Mouse (Mus musculus): ENCODE results near the gene Olfr866. TPM values are rescaled to one million over a fixed set of nuclear protein-coding genes. Genes with fewer than 3 reads are reported as not detected.

The Olfr866 gene
- total RNA-seq (2017) = not detected in 2 replicates

DNA sequence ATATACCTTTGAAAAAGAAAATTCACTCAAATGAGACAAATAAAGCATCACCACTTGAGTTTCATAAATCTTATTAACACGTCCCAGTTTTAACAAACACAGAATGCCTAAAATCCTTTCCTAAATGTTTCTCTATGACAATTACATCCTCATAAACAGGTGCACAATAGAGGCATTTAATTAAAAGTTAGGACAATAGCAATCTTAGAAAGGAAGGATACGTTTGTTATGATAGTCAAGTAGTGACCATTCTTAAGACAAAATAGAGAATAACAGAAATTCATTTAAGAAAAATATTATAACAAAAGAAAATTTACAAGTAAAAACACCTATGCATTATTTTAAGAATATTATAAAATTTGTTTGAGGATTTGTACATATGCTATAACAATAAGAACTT is at the start of gene Olfr866:
Gene Olfr866 (minus strand): TSS at position 101 of the 400 bp plus-strand sequence.
- ATAC-seq (replicated peaks in 1 of 2; ENCODE audit: insufficient read depth in 1 of 2, low FRiP score in 2 of 2, low TSS enrichment in 1 of 2, low read depth in 1 of 2, poor library complexity in 2 of 2, severe bottlenecking in 2 of 2) = no peak

GRCm38 (mm10) chr9:20073523-20074177 is 45.8 kb upstream of the Olfr866 start:
- no peak for ATAC-seq (replicated peaks in 1 of 2; ENCODE audit: insufficient read depth in 1 of 2, low FRiP score in 2 of 2, low TSS enrichment in 1 of 2, low read depth in 1 of 2, poor library complexity in 2 of 2, severe bottlenecking in 2 of 2)

DNA sequence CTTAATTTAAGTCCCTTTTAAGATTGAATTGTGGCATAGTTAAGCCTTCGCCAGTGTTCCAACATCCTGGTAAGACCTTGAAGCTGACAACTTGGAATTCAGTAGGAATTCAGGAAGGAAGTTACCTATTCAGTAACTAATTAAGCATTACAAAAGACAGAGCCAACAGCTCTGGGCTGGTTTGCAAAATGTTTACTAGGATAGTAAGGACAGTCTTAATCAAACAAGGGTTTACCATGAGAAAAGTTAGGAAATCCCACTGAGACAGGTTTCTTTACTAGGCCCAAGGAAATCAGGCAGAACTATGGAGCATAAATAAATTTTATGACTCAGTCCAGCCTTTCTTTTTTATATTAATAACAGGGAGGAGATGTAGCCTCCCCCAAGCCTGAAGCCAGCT is 43.5 kb upstream of the Olfr866 start:
- no peak for ATAC-seq (replicated peaks in 1 of 2; ENCODE audit: insufficient read depth in 1 of 2, low FRiP score in 2 of 2, low TSS enrichment in 1 of 2, low read depth in 1 of 2, poor library complexity in 2 of 2, severe bottlenecking in 2 of 2)

- ATAC-seq (replicated peaks in 1 of 2; ENCODE audit: insufficient read depth in 1 of 2, low FRiP score in 2 of 2, low TSS enrichment in 1 of 2, low read depth in 1 of 2, poor library complexity in 2 of 2, severe bottlenecking in 2 of 2) = no peak
Observed at GRCm38 (mm10) chr9:20070236-20070635, 42.4 kb upstream of the Olfr866 start.

DNA sequence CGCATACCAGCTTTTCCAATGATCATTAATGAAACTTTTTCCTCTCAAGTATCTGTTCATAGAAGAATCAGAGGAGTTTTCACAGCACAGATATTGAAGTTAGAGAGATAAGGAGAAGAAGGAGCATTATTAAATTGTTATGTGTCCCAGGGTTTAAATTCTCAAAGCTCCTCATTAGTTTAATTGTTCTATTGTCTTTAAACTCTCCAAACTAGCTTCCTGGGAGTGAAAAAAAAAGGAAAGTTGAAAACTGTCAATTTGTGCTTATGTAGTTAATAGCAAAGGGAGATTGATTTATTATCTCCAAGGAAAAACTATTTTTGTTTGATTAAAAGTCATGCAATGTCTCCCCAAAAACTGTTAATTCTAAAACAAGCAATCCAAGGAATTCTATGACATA is 29.6 kb upstream of the Olfr866 start, which contains the start of gene Olfr867:
Gene Olfr867 (minus strand): TSS at position 101 of the 400 bp plus-strand sequence.
- no peak for ATAC-seq (replicated peaks in 1 of 2; ENCODE audit: insufficient read depth in 1 of 2, low FRiP score in 2 of 2, low TSS enrichment in 1 of 2, low read depth in 1 of 2, poor library complexity in 2 of 2, severe bottlenecking in 2 of 2)

DNA sequence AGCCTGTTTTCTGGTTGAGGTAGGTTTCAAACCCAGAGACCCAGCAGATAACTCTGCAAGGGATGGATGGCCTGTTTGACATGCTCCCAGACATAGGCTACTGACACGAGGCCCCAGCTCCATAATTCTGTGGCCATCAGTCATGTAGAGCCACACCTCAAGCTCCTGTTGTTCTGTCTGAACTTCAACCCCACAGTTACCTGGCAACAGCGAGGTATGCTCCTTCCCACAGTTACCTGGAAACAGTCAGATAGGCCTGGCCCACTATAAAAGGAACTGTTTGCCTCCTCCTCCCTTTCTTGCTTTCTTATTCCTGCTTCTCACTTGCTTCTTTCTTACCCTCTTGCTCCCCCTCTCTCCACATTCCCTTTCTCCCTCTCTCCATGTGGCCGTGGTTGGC is 20.1 kb upstream of the Olfr866 start:
- ATAC-seq (replicated peaks in 1 of 2; ENCODE audit: insufficient read depth in 1 of 2, low FRiP score in 2 of 2, low TSS enrichment in 1 of 2, low read depth in 1 of 2, poor library complexity in 2 of 2, severe bottlenecking in 2 of 2) = no peak

Other genes with a start within 250 kb of the Olfr866 start
- not detected in 2 replicates for gene Olfr58, start 247.8 kb downstream of the Olfr866 start, total RNA-seq (2017)
- not detected in 2 replicates for gene Olfr859, start 223.1 kb downstream of the Olfr866 start, total RNA-seq (2017)
- not detected in 2 replicates for gene Olfr860, start 178.3 kb downstream of the Olfr866 start, total RNA-seq (2017)
- gene Olfr862, start 140.0 kb downstream of the Olfr866 start, total RNA-seq (2017) = not detected in 2 replicates
- 0.20 and 0.31 TPM in 2 replicates for gene Olfr77, start 111.2 kb downstream of the Olfr866 start, total RNA-seq (2017)
- not detected in 2 replicates for gene Olfr867, start 29.5 kb upstream of the Olfr866 start, total RNA-seq (2017)
- not detected in 2 replicates for gene Olfr868, start 70.6 kb upstream of the Olfr866 start, total RNA-seq (2017)
- not detected in 2 replicates for gene Olfr869, start 101.0 kb upstream of the Olfr866 start, total RNA-seq (2017)
- gene Olfr870, start 146.0 kb upstream of the Olfr866 start, total RNA-seq (2017) = not detected in 2 replicates
- gene Olfr871, start 184.2 kb upstream of the Olfr866 start, total RNA-seq (2017) = not detected in 2 replicates
- gene Olfr872, start 209.1 kb upstream of the Olfr866 start, total RNA-seq (2017) = not detected in 2 replicates

Measured in hematopoietic stem cell, adult 5-6 weeks (primary cell).